Mouse (Mus musculus) granulocyte monocyte progenitor cell, adult 5-6 weeks (primary cell): ENCODE measurements around the gene Hectd2. TPM values are rescaled to one million over a fixed set of nuclear protein-coding genes. Genes with fewer than 3 reads are reported as not detected.

Experiments
- ATAC-seq: replicated peaks from 2 replicates; pipeline ENCODE4 v1.8.0; 2016; ENCODE audit warnings: mild to moderate bottlenecking, moderate TSS enrichment, inconsistent platforms; ENCODE audit not compliant: poor library complexity, severe bottlenecking
- total RNA-seq, 2 experiments: library from RNA; stranded (forward) in 1 of 2; stranded (reverse) in 1 of 2; fragments of 200-712, 200-1000 nt in 1 of 2; fragments of >200 nt in 1 of 2; fragmentation: Nextera tagmentation in 1 of 2; gene quantifications; 2 replicates each; pipeline ENCODE4 v1.2.3; 2014 to 2017

The Hectd2 gene
- total RNA-seq (2014; fragmentation: Nextera tagmentation) (3.0 and 4.5 TPM in 2 replicates), total RNA-seq (2017) (2.1 and 2.4 TPM in 2 replicates)

DNA sequence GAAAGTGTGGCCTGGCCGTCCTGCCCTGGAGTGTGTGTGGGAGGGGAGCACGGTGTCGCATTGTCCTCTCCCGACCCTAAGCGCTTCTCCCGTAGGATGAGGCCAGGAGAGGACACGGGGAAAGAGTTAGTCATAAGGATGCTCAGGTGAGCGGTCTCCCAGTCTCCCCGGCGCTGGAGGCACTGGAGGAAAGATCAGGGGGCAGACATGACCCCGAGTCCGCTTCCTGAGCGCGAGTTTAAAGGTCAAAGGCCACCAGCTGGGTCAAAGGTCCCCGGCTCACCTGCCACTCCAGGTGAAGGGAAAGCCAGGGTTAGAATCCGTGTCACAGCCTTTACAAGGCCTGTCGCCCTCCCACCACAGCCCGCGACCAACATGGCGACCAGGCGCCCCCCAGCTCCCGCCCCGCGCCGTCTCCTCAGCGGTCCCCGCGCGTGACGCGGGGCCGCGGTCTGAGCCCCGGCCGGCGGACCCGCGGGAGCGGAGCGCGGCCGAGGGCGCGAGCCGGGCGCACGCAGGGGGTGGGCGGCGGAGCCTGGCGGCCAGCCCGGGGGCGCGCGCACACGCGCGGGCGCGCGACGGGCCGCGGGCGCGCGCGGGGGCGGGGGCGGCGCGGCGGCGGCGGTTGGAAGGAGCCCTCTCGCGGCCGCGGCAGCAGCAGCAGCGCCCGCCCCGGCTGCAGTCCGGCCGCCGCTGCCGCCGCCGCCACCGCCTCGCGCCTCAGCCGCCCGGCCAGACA is at the start of gene Hectd2:
TSS of gene Hectd2 (plus strand) at position 594 of the 739 bp plus-strand sequence.
- peak; percentile 59 for ATAC-seq

DNA sequence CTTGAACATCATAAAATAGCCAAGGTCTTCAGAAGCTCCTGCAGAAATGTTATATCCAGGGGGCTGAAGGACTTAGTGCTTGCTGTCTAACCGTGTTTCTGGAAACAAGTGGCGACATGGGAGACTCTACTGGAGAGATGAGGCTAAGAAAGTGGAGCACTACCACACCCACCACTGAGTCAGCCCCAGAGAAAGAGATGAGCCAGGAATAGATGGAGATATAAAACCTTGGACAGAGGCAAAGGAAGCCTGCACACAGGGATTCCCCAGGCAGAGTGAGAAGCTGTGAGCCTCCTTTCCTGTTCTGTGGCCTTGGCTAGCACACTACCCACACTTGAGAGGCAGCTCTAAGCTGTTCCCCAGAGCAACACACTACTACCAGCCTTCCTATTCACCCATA is 49.7 kb upstream of the Hectd2 start:
- ATAC-seq, result no peak

DNA sequence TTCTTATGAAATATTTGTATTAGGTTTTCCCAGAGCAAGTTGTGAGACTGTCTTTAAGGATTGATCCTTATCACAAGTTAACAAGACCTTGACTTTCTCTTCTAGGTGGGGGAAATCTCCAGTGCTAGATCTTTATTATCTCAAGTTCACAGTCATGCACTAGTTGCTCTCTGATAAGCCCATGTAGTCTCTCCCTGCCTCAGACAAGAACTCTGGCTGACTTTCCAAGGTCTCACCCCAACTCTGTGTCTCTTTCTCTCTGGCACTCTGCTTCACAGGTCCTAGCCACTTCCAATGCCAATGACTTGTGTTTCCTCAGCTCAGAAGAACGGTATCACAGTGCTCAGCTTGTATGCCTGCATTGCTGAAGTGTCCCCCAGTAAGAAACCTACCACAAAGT is 43.1 kb upstream of the Hectd2 start:
- no peak for ATAC-seq

DNA sequence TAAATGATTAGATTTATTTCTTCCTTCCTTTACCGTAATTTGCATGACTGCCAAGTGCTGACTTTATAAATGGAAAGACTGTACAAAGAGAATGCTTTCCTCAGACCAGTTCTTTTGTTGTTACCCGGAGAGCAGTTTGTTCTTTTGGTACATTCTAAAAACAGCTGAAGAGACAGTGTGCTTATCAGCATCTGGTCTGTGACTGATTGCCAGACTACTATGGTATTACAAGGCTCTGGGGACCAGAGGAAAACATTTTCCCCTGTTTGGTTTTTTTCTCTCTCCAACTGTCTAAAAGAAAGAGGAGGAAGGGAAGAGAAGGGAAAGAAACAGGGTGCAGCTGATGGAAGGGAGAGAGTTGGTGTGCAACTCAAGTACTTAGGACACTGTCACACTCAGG is 36.0 kb upstream of the Hectd2 start:
- ATAC-seq, result no peak

DNA sequence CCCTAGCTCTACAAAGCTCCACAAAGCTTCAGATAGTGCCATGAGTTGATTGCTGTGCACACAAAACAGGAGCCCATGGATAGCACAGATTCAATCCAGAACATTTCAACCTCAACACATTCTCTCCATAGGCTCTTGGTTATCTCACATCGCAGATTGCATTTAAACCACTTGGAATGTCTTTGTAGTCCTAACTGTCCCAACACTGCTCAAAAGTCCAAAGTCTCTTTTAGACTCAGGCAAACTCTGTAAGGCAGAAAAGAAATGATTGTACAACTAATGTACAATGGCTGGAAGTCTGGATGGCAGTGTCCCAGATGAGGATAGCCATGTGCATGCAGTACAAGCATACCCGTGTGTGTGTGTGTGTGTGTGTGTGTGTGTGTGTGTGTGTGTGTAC is 32.9 kb upstream of the Hectd2 start:
- no peak for ATAC-seq

DNA sequence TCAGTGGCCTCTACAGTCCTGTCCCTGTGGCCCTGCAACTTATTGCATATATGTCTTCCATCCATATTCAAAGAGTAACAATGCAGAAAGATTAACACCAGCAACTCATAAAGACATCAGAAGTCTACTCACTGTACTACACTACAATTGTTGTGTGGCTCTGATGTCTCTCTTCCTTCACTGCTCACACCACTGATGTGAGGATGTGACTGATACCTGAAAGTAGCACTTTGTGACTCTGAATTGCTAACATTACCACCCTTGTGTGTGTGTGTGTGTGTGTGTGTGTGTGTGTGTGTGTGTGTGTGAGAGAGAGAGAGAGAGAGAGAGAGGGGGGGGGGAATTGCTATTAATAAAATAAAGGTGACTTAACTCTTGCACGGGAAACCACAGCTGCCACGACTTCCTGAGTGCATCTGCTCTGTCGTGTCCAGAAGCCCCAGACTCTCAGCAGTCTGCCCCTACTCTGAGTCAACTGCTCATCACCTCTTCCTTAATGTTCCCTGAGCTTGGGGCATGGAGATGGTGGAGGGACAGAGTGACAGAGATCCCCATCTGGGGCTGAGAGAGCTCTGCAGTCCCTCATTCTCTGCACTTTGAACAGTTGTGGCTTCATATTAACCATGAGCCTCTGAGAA is 31.8 kb upstream of the Hectd2 start:
- peak; percentile 63 for ATAC-seq

DNA sequence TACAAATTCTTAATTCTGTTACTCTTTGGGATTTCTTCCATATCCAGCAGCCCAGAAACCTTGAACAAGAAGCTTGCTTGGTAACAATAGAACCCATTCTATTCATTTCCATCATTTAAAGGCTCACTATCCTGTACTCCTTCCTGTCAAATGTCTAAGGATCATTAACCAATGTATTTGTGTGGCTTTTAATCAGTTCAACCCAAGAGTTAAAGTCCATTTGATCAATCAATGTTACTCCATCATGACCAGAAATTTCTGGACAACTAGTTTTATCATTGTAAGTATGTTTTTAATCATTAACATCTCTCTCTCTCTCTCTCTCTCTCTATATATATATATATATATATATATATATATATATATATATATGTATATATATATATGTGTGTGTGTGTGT is 29.4 kb upstream of the Hectd2 start:
- ATAC-seq, result no peak

DNA sequence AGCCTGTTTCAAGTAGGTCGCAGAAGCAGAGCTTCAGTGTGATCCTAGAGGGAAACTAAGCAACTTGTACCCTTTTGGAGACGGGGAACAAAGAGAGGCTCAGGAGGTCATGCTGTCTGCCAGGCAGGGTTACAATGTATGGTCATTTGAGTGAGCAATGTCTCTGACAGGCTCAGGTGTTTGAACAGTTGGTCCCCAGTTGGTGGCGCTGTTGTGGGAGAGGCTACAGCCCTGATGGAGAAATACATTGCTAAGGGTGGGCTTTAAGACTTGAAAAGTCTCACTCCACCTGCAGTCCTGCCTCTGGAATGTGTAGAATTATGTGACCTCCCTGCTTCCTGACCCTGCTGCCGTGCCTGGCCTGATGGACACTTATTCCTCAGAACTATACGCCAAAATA is 21.4 kb upstream of the Hectd2 start:
- peak; percentile 43; the same call in 1 of the 2 replicates for ATAC-seq

DNA sequence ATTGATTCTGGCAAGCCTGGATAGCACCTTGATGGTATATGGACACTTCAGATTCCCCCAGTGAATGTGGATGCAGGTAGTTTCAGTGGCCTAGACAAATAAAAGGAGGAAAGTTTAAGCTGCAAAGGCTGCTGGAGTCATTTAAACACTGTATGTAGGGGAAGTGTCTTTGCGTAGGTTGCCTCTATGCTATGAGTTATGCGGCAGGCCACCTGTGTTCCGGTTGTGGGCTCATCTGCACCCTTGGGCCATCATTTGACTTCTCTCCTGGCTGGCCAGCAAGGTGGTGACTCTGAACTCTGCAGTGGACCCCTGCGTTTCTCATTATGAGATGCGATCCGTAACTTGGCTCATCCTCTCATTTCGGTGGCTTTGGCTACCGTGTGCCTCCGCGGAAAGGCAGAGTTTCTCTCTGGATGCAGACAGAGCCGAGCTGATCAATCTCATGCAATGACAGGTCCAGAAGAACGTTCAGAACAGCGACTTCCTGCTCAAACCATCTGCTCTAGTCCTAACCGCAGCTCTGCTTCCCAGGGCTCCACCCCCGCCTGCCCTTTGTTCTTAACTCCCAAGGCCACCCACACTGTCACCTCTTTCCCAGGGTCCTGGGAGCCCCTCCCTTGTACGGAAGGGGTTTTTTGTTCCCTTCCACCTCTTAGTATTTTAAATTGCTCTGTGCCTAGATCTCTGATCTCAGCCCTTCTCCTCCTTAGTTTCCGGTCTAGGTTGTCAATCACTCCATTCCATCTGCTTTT is 20.3 kb upstream of the Hectd2 start:
- ATAC-seq, result peak; percentile 69

DNA sequence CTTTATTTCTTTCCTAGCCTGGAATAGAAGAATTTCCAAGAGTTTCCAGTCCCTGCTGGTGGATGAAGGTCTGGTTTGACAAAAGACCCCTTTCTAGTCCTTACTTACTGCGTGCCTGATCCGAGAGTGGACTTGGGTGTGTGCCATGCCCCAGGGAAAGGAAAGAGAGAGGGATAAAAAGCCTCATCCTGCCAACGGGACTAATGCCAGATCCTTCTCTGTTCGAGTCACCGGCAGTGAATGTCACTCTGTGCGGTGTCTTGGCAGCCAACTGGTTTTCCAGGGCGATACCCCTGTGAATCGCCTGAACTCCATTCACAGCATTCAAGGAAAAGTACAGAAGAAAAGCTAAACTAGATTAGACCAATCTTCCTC is 19.7 kb upstream of the Hectd2 start:
- no peak for ATAC-seq

DNA sequence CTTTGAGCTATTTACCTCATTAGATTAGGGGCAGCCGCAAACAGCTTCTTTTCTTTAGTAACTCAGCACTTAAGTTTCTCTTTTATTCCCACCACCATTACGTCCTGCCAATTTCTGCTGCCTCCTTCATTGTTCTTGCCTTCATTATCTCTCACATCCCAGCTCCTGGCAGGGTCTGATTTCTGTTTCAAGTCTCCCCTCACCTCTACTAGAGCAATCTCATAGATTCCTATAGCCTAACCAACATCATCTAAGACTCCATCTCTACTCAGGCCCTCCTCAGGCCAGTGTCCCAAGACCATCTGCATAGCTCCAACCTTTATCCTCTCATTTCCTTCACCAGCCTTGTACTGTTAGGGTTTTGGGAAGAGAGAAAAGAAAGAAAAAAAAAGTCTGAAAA is 19.3 kb upstream of the Hectd2 start:
- ATAC-seq, result no peak

DNA sequence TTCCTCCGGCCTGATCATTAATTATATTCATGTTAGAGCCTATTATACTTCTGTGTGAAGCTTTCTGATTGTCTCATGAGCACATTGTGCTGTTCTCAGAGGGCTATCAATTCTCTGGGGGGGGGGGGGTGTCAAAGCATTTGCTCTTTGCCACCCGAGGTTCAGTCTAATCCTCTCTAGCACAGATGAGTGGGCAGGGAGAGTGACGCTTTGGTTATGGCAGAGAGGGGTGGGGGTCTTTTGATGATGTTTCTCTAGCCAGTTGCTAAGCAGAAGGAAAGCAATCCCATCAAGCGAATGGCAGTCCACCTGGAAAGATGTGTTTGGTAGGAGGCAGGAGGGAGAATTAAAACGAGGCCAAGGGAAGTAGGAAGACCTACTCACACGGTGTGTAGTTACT is 18.6 kb upstream of the Hectd2 start:
- no peak for ATAC-seq

DNA sequence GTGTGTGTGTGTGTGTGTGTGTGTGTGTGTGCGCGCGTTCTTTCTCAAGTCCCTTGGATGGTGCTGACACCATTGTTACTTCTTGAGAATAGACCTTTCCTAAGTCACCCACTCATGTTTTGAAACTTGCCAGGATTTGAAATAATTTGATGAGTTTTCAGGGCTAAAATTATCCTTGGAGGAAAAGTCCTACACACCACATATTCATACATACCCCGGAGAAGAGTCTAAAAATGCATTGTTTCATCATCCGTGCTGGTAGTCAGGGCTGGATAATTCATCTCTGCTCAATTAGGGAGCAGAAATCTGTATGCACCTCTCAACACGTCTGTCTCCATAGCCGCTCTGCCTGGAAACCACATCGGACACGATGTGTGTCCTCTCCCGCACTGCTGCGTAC is 17.5 kb upstream of the Hectd2 start:
- no peak for ATAC-seq

DNA sequence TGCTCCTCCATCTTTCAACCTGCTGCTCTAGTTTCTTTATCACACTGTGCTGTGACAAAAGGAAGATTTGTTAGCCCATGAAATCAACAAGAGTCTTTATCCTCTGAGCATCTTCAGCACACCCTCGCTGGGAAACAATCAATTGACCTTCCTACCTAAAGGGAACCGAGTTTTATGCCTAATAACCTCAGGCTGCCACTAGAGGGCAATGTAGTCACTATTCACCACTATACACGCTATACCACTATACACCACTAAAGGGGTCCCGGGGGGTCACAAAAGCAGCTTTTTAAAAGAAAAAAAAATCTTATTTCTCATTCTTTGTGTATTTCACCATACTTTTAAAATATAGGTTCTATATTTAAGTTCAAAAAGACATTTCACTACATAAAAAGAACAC is 15.9 kb upstream of the Hectd2 start:
- ATAC-seq, result peak; percentile 83

DNA sequence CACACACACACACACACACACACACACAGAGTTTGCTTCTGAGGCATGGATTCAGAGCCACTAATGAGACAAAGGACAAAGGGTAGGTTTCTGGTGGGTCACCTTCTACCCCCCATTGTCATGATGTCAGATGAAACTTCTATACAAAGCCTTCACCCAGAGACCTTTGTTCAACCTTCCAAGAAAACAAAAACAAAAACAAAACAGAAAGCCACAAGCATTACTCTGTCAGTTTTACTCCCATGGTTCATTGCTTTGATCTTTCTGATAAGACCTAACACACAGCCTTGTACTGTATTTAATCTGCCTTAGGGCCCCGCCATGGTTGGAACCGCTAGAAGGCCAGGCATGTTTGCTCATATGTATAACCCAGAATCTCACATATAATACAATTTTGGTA is 15.1 kb upstream of the Hectd2 start:
- ATAC-seq, result no peak

DNA sequence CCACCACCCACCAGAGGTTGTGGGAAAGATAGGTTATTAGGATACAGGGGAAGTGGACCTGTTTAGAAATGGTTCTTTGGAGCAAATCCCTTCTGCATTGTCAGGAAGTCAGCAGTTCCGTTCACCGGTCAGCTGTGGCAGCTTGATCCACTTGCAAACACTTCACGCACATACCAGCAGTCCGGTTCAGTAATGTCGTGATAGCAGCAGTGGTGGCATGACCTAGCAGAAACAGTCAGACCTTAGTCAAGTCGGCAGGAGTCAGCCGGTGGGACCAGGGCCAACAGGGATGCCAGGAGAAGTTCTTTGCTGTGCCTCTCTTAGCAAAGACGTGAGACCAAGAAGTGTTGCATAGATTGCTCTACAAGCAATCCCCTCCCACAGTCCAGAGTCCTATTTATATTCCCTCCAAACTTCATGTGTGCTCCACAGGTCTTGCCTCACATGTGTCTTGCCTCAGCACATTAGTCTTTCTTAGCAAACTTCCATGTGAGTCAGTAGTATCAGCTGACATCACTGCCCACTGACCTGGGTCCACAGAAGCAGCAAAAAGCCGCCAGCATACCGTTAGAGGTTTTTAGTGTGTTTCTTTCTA is 14.3 kb upstream of the Hectd2 start:
- ATAC-seq, result peak; percentile 42

DNA sequence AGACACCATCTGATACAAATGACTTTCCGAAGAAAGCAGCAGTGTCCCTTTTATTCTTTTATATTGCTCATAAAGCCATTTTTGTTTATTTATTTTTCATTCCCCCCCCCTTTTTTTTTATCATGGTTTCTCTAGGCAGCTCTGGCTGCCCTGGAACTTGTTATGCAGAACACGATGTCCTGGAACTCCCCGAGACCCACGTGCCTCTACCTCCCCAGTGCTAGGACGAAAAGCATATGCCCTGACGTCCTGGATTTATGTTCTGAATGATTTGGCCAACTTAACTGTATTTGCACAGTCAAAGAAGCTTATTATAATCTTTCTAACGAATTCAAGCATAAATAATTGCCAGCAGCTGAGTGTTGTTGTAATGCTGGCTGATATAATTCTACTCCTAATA is 13.7 kb upstream of the Hectd2 start:
- no peak for ATAC-seq

DNA sequence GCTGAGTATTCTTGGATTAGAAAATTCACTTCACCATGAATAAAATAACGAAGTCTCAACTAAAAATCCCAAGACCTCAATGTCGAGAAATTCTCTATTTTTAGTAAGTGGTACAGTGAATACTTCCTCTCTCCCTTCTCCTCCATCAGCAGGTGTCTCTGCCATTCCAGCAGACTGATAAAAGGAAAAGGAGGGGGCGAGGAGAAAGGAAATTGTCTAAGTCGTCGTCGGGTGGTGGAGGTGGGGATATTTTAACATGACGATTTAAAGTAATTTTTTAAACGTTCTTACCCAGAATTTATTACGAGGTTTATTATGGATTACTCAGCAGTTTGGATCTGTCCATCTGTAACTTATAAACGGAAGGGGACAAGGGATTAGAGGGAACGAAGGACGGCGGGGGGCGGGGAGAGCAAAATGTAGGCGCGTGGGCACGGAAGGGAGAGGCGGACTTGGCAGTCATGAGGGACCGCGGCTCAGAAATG is 836 bp upstream of the Hectd2 start:
- peak; percentile 63 for ATAC-seq

DNA sequence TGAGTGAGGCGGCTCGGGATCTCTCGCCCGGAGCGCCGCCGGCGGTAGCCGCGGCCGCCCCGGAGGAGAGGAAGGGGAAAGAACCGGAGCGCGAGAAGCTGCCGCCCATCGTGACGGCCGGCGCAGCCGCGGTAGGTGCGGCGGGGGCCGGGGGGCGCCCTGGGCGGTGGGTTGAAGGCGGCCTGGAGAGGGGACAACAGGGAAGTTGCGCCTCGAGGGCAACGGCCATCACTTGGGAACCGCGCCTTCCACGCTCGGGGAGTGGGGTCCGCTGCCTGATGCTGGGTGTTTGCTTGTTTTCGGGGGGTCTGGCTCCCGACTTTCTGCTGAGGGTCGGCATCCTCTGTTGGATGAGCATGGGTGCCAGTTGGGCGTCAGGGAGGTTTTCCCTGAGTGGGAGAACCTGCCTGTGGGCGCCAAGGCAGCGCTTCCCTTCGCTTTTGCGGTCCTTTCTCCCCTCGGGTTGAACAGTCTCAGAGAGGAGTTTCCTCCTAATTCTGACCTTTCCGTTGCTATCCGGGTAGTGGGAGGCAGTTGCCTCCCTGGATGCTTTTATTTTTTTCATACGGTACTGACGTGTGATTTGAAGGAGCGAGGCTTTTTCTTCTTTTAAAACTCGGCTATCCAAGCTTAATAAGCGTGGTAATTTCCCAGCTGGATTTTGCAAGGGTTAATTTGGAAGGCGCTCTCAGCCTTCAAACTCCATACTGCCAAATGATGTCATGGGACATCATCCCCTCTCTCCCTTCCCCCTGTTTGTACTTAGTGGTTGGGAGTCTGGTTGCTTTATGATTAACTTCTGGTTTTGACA is 551 bp downstream of the Hectd2 start:
- peak; percentile 40 for ATAC-seq

DNA sequence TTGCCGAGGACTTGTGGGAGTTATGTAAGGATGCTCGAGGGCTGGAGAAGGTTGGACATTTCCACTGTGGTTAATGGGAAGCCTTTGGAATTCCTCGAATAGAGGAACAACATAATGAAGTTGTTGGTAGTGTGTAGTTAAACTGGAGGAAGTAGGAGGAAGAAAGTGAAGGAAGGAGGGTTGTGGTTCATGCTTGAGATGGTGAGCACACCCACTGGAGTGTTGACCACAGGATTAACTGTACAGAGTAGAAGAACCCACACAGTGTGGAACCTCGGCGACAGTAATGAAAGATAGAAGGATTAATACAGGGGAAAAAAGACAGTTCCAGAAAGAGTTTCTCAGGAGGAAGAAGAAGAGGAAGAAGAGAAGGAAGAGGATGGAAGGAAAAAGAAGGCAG is 4.9 kb downstream of the Hectd2 start:
- peak; percentile 40; the same call in 1 of the 2 replicates for ATAC-seq
